Mouse (Mus musculus) kidney, postnatal 0 days (tissue): Measurements from ENCODE around the gene Eef1g. TPM values are rescaled to one million over a fixed set of nuclear protein-coding genes. Genes with fewer than 3 reads are reported as not detected.

Experiments
- ATAC-seq: fragments of 200-750 bp; cut with Nextera tagmentation; replicated peaks from 2 replicates; pipeline ENCODE4 v1.8.0; 2017; ENCODE audit warnings: low read depth, moderate number of reproducible peaks, moderate TSS enrichment, moderate library complexity; ENCODE audit not compliant: low FRiP score
- DNase-seq: peaks from one replicate; pipeline ENCODE4 v3.0.0-alpha.2; 2016; ENCODE audit warnings: low spot score
- H3K27ac ChIP-seq: fragments of 300-500 bp; sonication (generic); 2 replicates; pipeline ENCODE4 v1.5.1; 2014; ENCODE audit warnings: mild to moderate bottlenecking
- H3K27me3 ChIP-seq: fragments of 300-500 bp; sonication (generic); 2 replicates; pipeline ENCODE4 v1.6.1; 2014; ENCODE audit warnings: low read length, mixed read lengths; ENCODE audit not compliant: insufficient read depth
- H3K36me3 ChIP-seq: fragments of 300-500 bp; sonication (generic); 2 replicates; pipeline ENCODE4 v1.6.1; 2014; ENCODE audit warnings: low read length, mixed read lengths; ENCODE audit not compliant: insufficient read depth
- H3K4me1 ChIP-seq: fragments of 300-500 bp; sonication (generic); replicated peaks from 2 replicates; pipeline ENCODE4 v1.6.1; 2014; ENCODE audit warnings: antibody characterized with exemption, low read length, mixed read lengths; ENCODE audit not compliant: insufficient read depth
- H3K4me2 ChIP-seq: fragments of 300-500 bp; sonication (generic); 2 replicates; pipeline ENCODE4 v1.6.1; 2014; ENCODE audit warnings: mild to moderate bottlenecking, low read length, moderate library complexity, mixed read lengths
- H3K4me3 ChIP-seq: fragments of 300-500 bp; sonication (generic); replicated peaks from 2 replicates; pipeline ENCODE4 v1.5.1; 2014; ENCODE audit warnings: low read depth, low read length
- H3K9ac ChIP-seq: fragments of 300-500 bp; sonication (generic); 2 replicates; pipeline ENCODE4 v1.6.1; 2014; ENCODE audit warnings: low read depth, low read length
- H3K9me3 ChIP-seq: fragments of 300-500 bp; sonication (generic); replicated peaks from 2 replicates; pipeline ENCODE4 v1.6.1; 2016; ENCODE audit warnings: low read length, inconsistent platforms, mixed read lengths
- CTCF ChIP-seq: IDR thresholded peaks from 2 replicates; pipeline ENCODE4 v1.5.1; 2016; ENCODE audit warnings: antibody characterized with exemption, low read depth, mild to moderate bottlenecking, moderate library complexity
- WGBS: fragments of 180-500 bp; shearing (Covaris S2); extraction: QIAGEN DNeasy Blood & Tissue Kit; methylation state at CpG from one replicate; pipeline ENCODE4 v1.1.7; 2014; 5-methylcytosine and 5-hydroxymethylcytosine counted together
- polyA plus RNA-seq: library from polyadenylated mRNA; unstranded; fragments of >200 nt; fragmentation: Nextera tagmentation; extraction: Ambion mirVana; gene quantifications from 2 replicates; pipeline ENCODE4 v1.2.1, GENCODE M21; 2015

The Eef1g gene
- polyA plus RNA-seq, 1 experiment from 2014 or later: 328 TPM

DNA sequence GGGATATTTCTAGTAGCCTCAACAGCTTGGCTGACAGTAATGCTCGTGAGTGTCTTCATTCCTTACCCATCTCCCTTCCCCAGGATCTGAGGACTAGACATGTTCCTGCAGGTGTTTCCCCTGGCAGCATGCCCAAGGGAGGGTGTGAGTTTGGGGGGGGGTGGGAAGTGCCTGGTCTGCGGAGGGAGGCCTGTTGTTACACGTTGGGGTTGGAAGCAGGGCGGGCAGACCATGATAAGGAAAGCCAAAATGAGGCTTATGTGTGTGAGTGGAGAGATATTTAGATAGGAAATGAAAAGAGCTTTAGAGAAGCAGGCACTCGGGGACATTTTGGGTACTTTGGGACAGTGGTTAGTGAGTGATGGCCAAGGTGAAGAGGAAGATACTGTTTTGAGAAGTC lies 22.8 kb upstream of the Eef1g start:
- DNase-seq (peak; percentile 22), ATAC-seq (no peak)
- Histone ChIP-seq H3K27me3 (no peaks in the 10 kb centered on the region), H3K4me1 (peaks cover 9% of the 10 kb centered on the region; the same call in 1 of the 2 replicates), H3K4me3 (0 out of 2 replicates have a peak overlapping the region, but pooled peaks have one; percentile 7), H3K4me2 (peak overlapping the region; percentile 80), H3K9me3 (no peaks in the 10 kb centered on the region), H3K9ac (peak overlapping the region; percentile 40; the same call in 1 of the 2 replicates), H3K27ac (no peak overlapping the region), H3K36me3 (peaks cover 45% of the 10 kb centered on the region)
- 51% methylated on average over 5 of the region's 5 CpGs for WGBS
- no peak for TF ChIP-seq CTCF

DNA sequence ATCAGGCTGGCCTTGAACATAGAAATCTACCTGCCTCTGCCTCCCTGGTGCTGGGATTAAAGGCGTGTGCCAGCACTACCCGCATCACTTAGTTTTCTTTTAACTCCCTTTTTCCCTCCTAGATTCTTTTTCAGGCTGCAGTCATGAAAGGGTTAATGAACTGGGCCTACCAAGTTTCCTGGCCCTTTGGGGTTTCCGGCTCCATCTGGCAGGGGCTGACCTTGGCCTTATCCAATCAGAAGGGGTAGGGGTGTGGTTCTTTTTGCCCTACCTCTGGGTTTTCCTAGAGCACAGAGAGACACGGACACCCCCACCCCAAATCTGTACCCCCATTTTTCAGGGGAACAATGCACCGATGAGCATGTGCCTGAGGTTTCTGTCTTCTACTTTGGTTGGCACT lies 22.1 kb upstream of the Eef1g start:
- Histone ChIP-seq H3K9me3 (no peaks in the 10 kb centered on the region), H3K4me3 (peak overlapping the region; percentile 18), H3K4me1 (peaks cover 9% of the 10 kb centered on the region; the same call in 1 of the 2 replicates), H3K9ac (peak overlapping the region; percentile 40; the same call in 1 of the 2 replicates), H3K27me3 (no peaks in the 10 kb centered on the region), H3K27ac (0 out of 2 replicates have a peak overlapping the region, but pooled peaks have one; percentile 44), H3K36me3 (peaks cover 50% of the 10 kb centered on the region), H3K4me2 (peak overlapping the region; percentile 80)
- DNase-seq (peak; percentile 91), ATAC-seq (no peak)
- no peak for TF ChIP-seq CTCF
- WGBS: 11% methylated on average over 5 of the region's 5 CpGs

- no peaks in the 10 kb centered on the region for H3K27me3 ChIP-seq
- H3K36me3 ChIP-seq: peaks cover 52% of the 10 kb centered on the region
- H3K27ac ChIP-seq: 0 out of 2 replicates have a peak overlapping the region, but pooled peaks have one; percentile 44
- TF ChIP-seq CTCF: no peak
- DNase-seq: no peak
- no peak for ATAC-seq
- H3K4me1 ChIP-seq: peaks cover 9% of the 10 kb centered on the region; the same call in 1 of the 2 replicates
- no peaks in the 10 kb centered on the region for H3K9me3 ChIP-seq
- peak overlapping the region; percentile 18; the same call in 1 of the 2 replicates for H3K4me3 ChIP-seq
- H3K4me2 ChIP-seq: peak overlapping the region; percentile 80
- 74% methylated on average over 6 of the region's 6 CpGs for WGBS
- peak overlapping the region; percentile 40; the same call in 1 of the 2 replicates for H3K9ac ChIP-seq
Observed at GRCm38 (mm10) chr19:8945251-8945650, 21.6 kb upstream of the Eef1g start.

- Histone ChIP-seq H3K9me3 (no peaks in the 10 kb centered on the region), H3K27ac (no peak overlapping the region), H3K9ac (no peak overlapping the region), H3K4me1 (peaks cover 9% of the 10 kb centered on the region; the same call in 1 of the 2 replicates), H3K36me3 (peaks cover 67% of the 10 kb centered on the region), H3K27me3 (no peaks in the 10 kb centered on the region), H3K4me2 (no peak overlapping the region), H3K4me3 (no peak overlapping the region)
- TF ChIP-seq CTCF: no peak
- WGBS: 91% methylated on average over 7 of the region's 7 CpGs
- ATAC-seq: no peak
- no peak for DNase-seq
Observed at GRCm38 (mm10) chr19:8946929-8947328, 19.9 kb upstream of the Eef1g start.

DNA sequence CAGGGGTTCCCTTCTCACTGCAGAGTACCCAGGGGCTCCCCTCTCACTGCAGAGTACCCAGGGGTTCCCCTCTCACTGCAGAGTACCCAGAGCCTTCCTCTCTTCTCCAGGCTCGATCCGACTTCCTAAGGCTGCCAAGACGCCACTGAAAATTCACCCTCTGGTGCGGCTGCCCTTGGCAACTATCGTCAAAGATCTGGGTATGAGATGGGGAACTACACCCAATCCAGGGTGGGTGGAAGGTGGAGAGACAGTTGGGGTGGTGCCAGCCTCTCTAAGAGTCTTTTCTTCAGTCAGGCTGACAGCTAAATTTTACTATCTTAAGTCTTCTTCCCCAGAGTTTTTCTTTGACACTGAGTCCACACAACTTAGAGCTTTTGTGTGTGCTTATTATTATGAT lies 16.7 kb upstream of the Eef1g start:
- DNase-seq: no peak
- 89% methylated on average over 5 of the region's 5 CpGs for WGBS
- no peak for ATAC-seq

DNA sequence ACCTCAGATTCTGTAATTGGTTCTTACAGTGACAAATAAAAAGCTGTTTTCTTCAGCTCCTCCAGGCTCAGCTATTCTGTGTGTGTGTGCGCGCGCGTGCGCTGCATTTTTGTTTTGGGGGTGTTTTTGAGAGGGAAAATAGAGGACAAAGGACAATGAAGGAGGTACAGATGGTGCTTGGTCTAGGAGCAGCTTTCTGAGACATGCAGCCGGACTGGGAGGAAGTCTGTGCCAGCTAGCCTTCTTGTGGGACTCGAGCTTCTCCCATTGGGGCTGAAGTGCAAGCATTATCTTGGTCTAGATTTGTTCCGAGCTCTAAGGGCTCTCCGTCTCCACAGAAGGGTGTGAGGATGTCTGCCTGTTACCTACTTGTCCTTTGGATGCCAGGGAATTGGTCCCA lies 14.6 kb upstream of the Eef1g start:
- 90% methylated on average over 9 of the region's 9 CpGs for WGBS
- H3K9ac ChIP-seq: no peak overlapping the region
- no peak overlapping the region for H3K4me2 ChIP-seq
- no peak overlapping the region for H3K4me3 ChIP-seq
- no peaks in the 10 kb centered on the region for H3K27me3 ChIP-seq
- ATAC-seq: no peak
- no peak for DNase-seq
- no peak for TF ChIP-seq CTCF
- no peaks in the 10 kb centered on the region for H3K4me1 ChIP-seq
- H3K9me3 ChIP-seq: no peaks in the 10 kb centered on the region
- H3K36me3 ChIP-seq: peaks cover 50% of the 10 kb centered on the region
- H3K27ac ChIP-seq: no peak overlapping the region; the same call in 1 of the 2 replicates

More for the DNA sequence above, 16.7 kb upstream of the Eef1g start:
- H3K9ac ChIP-seq: no peak overlapping the region
- H3K4me1 ChIP-seq: no peaks in the 10 kb centered on the region
- no peak overlapping the region for H3K4me3 ChIP-seq
- no peaks in the 10 kb centered on the region for H3K27me3 ChIP-seq
- no peak for TF ChIP-seq CTCF
- H3K36me3 ChIP-seq: peaks cover 65% of the 10 kb centered on the region
- no peaks in the 10 kb centered on the region for H3K9me3 ChIP-seq
- no peak overlapping the region for H3K4me2 ChIP-seq
- H3K27ac ChIP-seq: no peak overlapping the region
